Mouse (Mus musculus) mesoderm, embryonic 11.5 days (tissue): ENCODE results near the gene 2210016L21Rik.
A peak's percentile ranks its signal among the peaks of the same experiment; 100 is the strongest.
"Not testable (repeated sequence)": the region's sequence is repeated elsewhere in the genome, so short reads cannot be mapped to it uniquely, and the experiment has no call there.

Experiments used
- DNase-seq: peaks from one replicate; pipeline ENCODE4 v3.0.0-alpha.2; 2012; ENCODE audit warnings: low read depth, low spot score

Gene 2210016L21Rik

GRCm38 (mm10) chr5:114942074-114942765, at the start of gene 2210016L21Rik:
TSS of gene 2210016L21Rik (plus strand) at chr5:114942158.
- peak; percentile 94 for DNase-seq

GRCm38 (mm10) chr5:114895542-114895941, 46.4 kb upstream of the 2210016L21Rik start:
- no peak for DNase-seq

GRCm38 (mm10) chr5:114896688-114897373, 45.1 kb upstream of the 2210016L21Rik start, which contains the start of gene Oasl2:
TSS of gene Oasl2 (plus strand) at chr5:114896936.
- no peak for DNase-seq

- no peak for DNase-seq
These were observed 44.6 kb upstream of the 2210016L21Rik start for GRCm38 (mm10) chr5:114897374-114897793.

GRCm38 (mm10) chr5:114898857-114899256, 43.1 kb upstream of the 2210016L21Rik start:
- no peak for DNase-seq

- peak; percentile 60 for DNase-seq
These were observed 39.5 kb upstream of the 2210016L21Rik start for GRCm38 (mm10) chr5:114902413-114902812.

GRCm38 (mm10) chr5:114908598-114909305, 33.2 kb upstream of the 2210016L21Rik start:
- DNase-seq, result no peak

- no peak for DNase-seq
These were observed 28.3 kb upstream of the 2210016L21Rik start for GRCm38 (mm10) chr5:114913686-114914085.

GRCm38 (mm10) chr5:114914855-114915254, 27.1 kb upstream of the 2210016L21Rik start:
- no peak for DNase-seq

- DNase-seq, result no peak
These were observed 26.1 kb upstream of the 2210016L21Rik start for GRCm38 (mm10) chr5:114915854-114916253.

- no peak for DNase-seq
These were observed 25.2 kb upstream of the 2210016L21Rik start for GRCm38 (mm10) chr5:114916777-114917176.

- DNase-seq, result not testable (repeated sequence)
These were observed 24.6 kb upstream of the 2210016L21Rik start for GRCm38 (mm10) chr5:114917357-114917756.

- DNase-seq, result no peak
These were observed 20.2 kb upstream of the 2210016L21Rik start for GRCm38 (mm10) chr5:114921551-114922365.

- DNase-seq, result peak; percentile 51
These were observed 19.6 kb upstream of the 2210016L21Rik start for GRCm38 (mm10) chr5:114922366-114922731.

- no peak for DNase-seq
These were observed 18.9 kb upstream of the 2210016L21Rik start, which contains the start of gene Oasl1 for GRCm38 (mm10) chr5:114922998-114923473. TSS of gene Oasl1 (plus strand) at chr5:114923240.

GRCm38 (mm10) chr5:114926153-114926684, 15.7 kb upstream of the 2210016L21Rik start:
- DNase-seq, result no peak

GRCm38 (mm10) chr5:114926753-114927152, 15.2 kb upstream of the 2210016L21Rik start:
- DNase-seq, result no peak

- no peak for DNase-seq
These were observed 10.3 kb upstream of the 2210016L21Rik start for GRCm38 (mm10) chr5:114931626-114932025.

- DNase-seq, result no peak
These were observed 8.8 kb upstream of the 2210016L21Rik start for GRCm38 (mm10) chr5:114933206-114933605.

GRCm38 (mm10) chr5:114935838-114936237, 6.1 kb upstream of the 2210016L21Rik start:
- peak; percentile 50 for DNase-seq

- DNase-seq, result not testable (repeated sequence)
These were observed 820 bp upstream of the 2210016L21Rik start for GRCm38 (mm10) chr5:114941138-114941537.
